ENCODE assay signal across 8 mouse cellular contexts in genomic region chr13:24603591-24604009, GRCm38 (mm10). TPM values are rescaled to one million over a fixed set of nuclear protein-coding genes. Genes with fewer than 3 reads are reported as not detected.
DNase-seq lines count a peak whose midpoint lies in the region; ATAC-seq and TF ChIP-seq lines count a peak whose summit lies in the region.

No protein-coding gene starts in this region.

- no peak for TF ChIP-seq CTCF in heart, adult 2 months (IDR thresholded peaks at IDR 0.05)

- no peak overlapping the region for H3K4me3 ChIP-seq in forebrain, embryonic 11.5 days (ENCODE audit: low read depth, low read length)
- H3K4me3 ChIP-seq in forebrain, embryonic 16.5 days (replicated peaks; ENCODE audit: low read length): no peak overlapping the region
- no peak overlapping the region for H3K4me3 ChIP-seq in heart, adult 2 months

- H3K27me3 ChIP-seq in forebrain, embryonic 11.5 days (ENCODE audit: control insufficient read depth, insufficient read depth, low read length): no peaks in the 10 kb centered on the region
- no peaks in the 10 kb centered on the region for H3K27me3 ChIP-seq in forebrain, embryonic 16.5 days (replicated peaks; ENCODE audit: control insufficient read depth, insufficient read depth, low read length)
- no peaks in the 10 kb centered on the region for H3K27me3 ChIP-seq in heart, adult 2 months (ENCODE audit: control insufficient read depth, insufficient read depth, low read length)

- TF ChIP-seq POLR2A in heart, adult 2 months (IDR thresholded peaks at IDR 0.05; ENCODE audit: insufficient read depth, low read depth, low read length): no peak

- 14% methylated on average over 11 of the region's 11 CpGs for WGBS in forebrain, embryonic 11.5 days
- WGBS in forebrain, embryonic 16.5 days: 25% methylated on average over 11 of the region's 11 CpGs
- 12% methylated on average over 11 of the region's 11 CpGs for WGBS in heart, adult 2 months

- intact Hi-C loops in heart, adult 2 months (cut with DNase I): no loop called here

- H3K36me3 ChIP-seq in forebrain, embryonic 11.5 days (ENCODE audit: control insufficient read depth, insufficient read depth, low read length): no peaks in the 10 kb centered on the region
- no peaks in the 10 kb centered on the region for H3K36me3 ChIP-seq in forebrain, embryonic 16.5 days (ENCODE audit: control insufficient read depth, insufficient read depth)
- no peaks in the 10 kb centered on the region for H3K36me3 ChIP-seq in heart, adult 2 months (ENCODE audit: control insufficient read depth, insufficient read depth, low read length)

- no peak overlapping the region for H3K9ac ChIP-seq in forebrain, embryonic 11.5 days (ENCODE audit: low read length)
- no peak overlapping the region for H3K9ac ChIP-seq in forebrain, embryonic 16.5 days (replicated peaks; ENCODE audit: low read depth, low read length)
- H3K9ac ChIP-seq in heart, adult 2 months (ENCODE audit: low read depth, low read length): 0 out of 2 replicates have a peak overlapping the region, but pooled peaks have one; percentile 24

- H3K79me2 ChIP-seq in heart, adult 2 months (replicated peaks; ENCODE audit: control insufficient read depth, insufficient read depth, low read length): no peaks in the 10 kb centered on the region

- no peak for TF ChIP-seq EP300 in heart, adult 2 months (IDR thresholded peaks at IDR 0.05; ENCODE audit: insufficient read depth, low read depth, low read length)

- H3K27ac ChIP-seq in forebrain, embryonic 11.5 days (ENCODE audit: low read depth, low read length): no peak overlapping the region
- no peak overlapping the region for H3K27ac ChIP-seq in forebrain, embryonic 16.5 days (ENCODE audit: low read length)
- H3K27ac ChIP-seq in heart, adult 2 months: peak overlapping the region; percentile 23; the same call in 1 of the 2 replicates

- H3K4me1 ChIP-seq in forebrain, embryonic 11.5 days (replicated peaks; ENCODE audit: control insufficient read depth, insufficient read depth, low read length): peaks cover 8% of the 10 kb centered on the region; the same call in 1 of the 2 replicates
- peaks cover 22% of the 10 kb centered on the region for H3K4me1 ChIP-seq in forebrain, embryonic 16.5 days (replicated peaks; ENCODE audit: control insufficient read depth, insufficient read depth, low read length)
- H3K4me1 ChIP-seq in heart, adult 2 months (ENCODE audit: control insufficient read depth, insufficient read depth, low read length): peaks cover 11% of the 10 kb centered on the region

- peak overlapping the region; percentile 11; the same call in 1 of the 2 replicates for H3K4me2 ChIP-seq in forebrain, embryonic 11.5 days (ENCODE audit: low read depth, low read length, severe bottlenecking)
- no peak overlapping the region for H3K4me2 ChIP-seq in forebrain, embryonic 16.5 days (ENCODE audit: low read length)

- DNase-seq in forebrain, embryonic 11.5 days (ENCODE audit: low spot score): no peak
- DNase-seq in CD4-positive helper T cell, adult 2 months (ENCODE audit: low read depth, low spot score): peak; percentile 77
- DNase-seq in heart, adult 2 months: peak; percentile 35 to 49
- peak; percentile 42 for DNase-seq in kidney, adult 9 months
- DNase-seq in lung, postnatal 14 days: peak; percentile 77
- DNase-seq in layer of hippocampus, adult 18-20 months (ENCODE audit: low spot score in 2 of 2): no peak

- ATAC-seq in forebrain, embryonic 11.5 days (replicated peaks; ENCODE audit: low FRiP score): no peak
- no peak; the same call in 1 of the 2 replicates for ATAC-seq in forebrain, embryonic 16.5 days
- ATAC-seq in megakaryocyte-erythroid progenitor cell, adult 5-6 weeks (replicated peaks; ENCODE audit: low FRiP score, low TSS enrichment, poor library complexity, severe bottlenecking): no peak

- H3K9me3 ChIP-seq in forebrain, embryonic 11.5 days (ENCODE audit: control insufficient read depth, low read length): no peaks in the 10 kb centered on the region
- no peaks in the 10 kb centered on the region for H3K9me3 ChIP-seq in forebrain, embryonic 16.5 days (ENCODE audit: control insufficient read depth, low read length)

RNA-seq across cellular contexts. Expression of gene Ripor2, which starts 21.6 kb away (rescaled TPM):
- polyA plus RNA-seq in forebrain, embryonic 11.5 days (2014; fragmentation: Nextera tagmentation; extraction: Ambion mirVana): 7.3 and 9.5 TPM in 2 replicates
- polyA plus RNA-seq in forebrain, embryonic 16.5 days (2015; fragmentation: Nextera tagmentation; extraction: Ambion mirVana): 23.4 and 33.8 TPM in 2 replicates
- 1 to 10 TPM; 7.4 to 8.2 TPM for total RNA-seq in heart, adult 2 months (2021)
- 4.7 and 5.5 TPM in 2 replicates for polyA plus RNA-seq in heart, adult 2 months (2012; rRNA removed)
- 34.1 and 50.0 TPM in 2 replicates for total RNA-seq in megakaryocyte-erythroid progenitor cell, adult 5-6 weeks (2014; fragmentation: Nextera tagmentation)
- total RNA-seq in megakaryocyte-erythroid progenitor cell, adult 5-6 weeks (2017): 24.7 and 32.6 TPM in 2 replicates
- total RNA-seq in layer of hippocampus, adult 18-20 months (2021): 10 to 100 TPM; 73.1 to 82.3 TPM

Comparison
In these comparisons a context has a peak if more than half of its experiments do, and no peak if none do; other contexts are left out.
1. DNase-seq: peak in CD4-positive helper T cell, adult 2 months (single experiment), heart, adult 2 months (2 of 2), kidney, adult 9 months (single experiment) and lung, postnatal 14 days (single experiment); none in forebrain, embryonic 11.5 days (single experiment) and layer of hippocampus, adult 18-20 months (0 of 2).